Mouse (Mus musculus) stomach, embryonic 14.5 days (tissue): ENCODE data around the gene Gm4924. TPM values are rescaled to one million over a fixed set of nuclear protein-coding genes. Genes with fewer than 3 reads are reported as not detected.
A peak's percentile ranks its signal among the peaks of the same experiment; 100 is the strongest.

ENCODE experiments used
- ATAC-seq: fragments of 200-750 bp; cut with Nextera tagmentation; 2 replicates; pipeline ENCODE4 v1.8.0; 2017; ENCODE audit warnings: low read depth, moderate TSS enrichment; ENCODE audit not compliant: insufficient number of reproducible peaks, insufficient read depth, low FRiP score
- H3K27ac ChIP-seq: fragments of 300-500 bp; sonication (generic); 2 replicates; pipeline ENCODE4 v1.5.1; 2014; ENCODE audit warnings: mild to moderate bottlenecking, low read length, moderate library complexity, mixed read lengths
- H3K27me3 ChIP-seq: fragments of 300-500 bp; sonication (generic); 2 replicates; pipeline ENCODE4 v1.6.1; 2014; ENCODE audit warnings: low read length, control low read depth, mixed read lengths; ENCODE audit not compliant: control insufficient read depth, insufficient read depth
- H3K36me3 ChIP-seq: fragments of 300-500 bp; sonication (generic); 2 replicates; pipeline ENCODE4 v1.6.1; 2014; ENCODE audit warnings: mild to moderate bottlenecking, control low read depth, low read length, moderate library complexity, mixed read lengths; ENCODE audit not compliant: control insufficient read depth, insufficient read depth
- H3K4me1 ChIP-seq: fragments of 300-500 bp; sonication (generic); 2 replicates; pipeline ENCODE4 v1.6.1; 2014; ENCODE audit warnings: low read length, control low read depth, mixed read lengths; ENCODE audit not compliant: control insufficient read depth, insufficient read depth
- H3K4me2 ChIP-seq: fragments of 300-500 bp; sonication (generic); replicated peaks from 2 replicates; pipeline ENCODE4 v1.6.1; 2014; ENCODE audit warnings: low read depth, low read length, control low read depth
- H3K4me3 ChIP-seq: fragments of 300-500 bp; sonication (generic); 2 replicates; pipeline ENCODE4 v1.5.1; 2014; ENCODE audit warnings: low read depth, low read length, control low read depth
- H3K9ac ChIP-seq: fragments of 300-500 bp; sonication (generic); replicated peaks from 2 replicates; pipeline ENCODE4 v1.6.1; 2014; ENCODE audit warnings: low read depth, mild to moderate bottlenecking, control low read depth, low read length, moderate library complexity, mixed read lengths
- H3K9me3 ChIP-seq: fragments of 300-500 bp; sonication (generic); 2 replicates; pipeline ENCODE4 v1.6.1; 2016; ENCODE audit warnings: low read depth, low read length, control low read depth; ENCODE audit not compliant: control insufficient read depth
- WGBS: fragments of 180-500 bp; shearing (Covaris S2); extraction: QIAGEN DNeasy Blood & Tissue Kit; methylation state at CpG from one replicate; pipeline ENCODE4 v1.1.7; 2014; 5-methylcytosine and 5-hydroxymethylcytosine counted together
- polyA plus RNA-seq: library from polyadenylated mRNA; unstranded; fragments of >200 nt; fragmentation: Nextera tagmentation; extraction: Ambion mirVana; gene quantifications from 2 replicates; pipeline ENCODE4 v1.2.1, GENCODE M21; 2014

Gm4924 gene
- polyA plus RNA-seq: 11.1 and 13.4 TPM in 2 replicates

- no peaks in the 10 kb centered on the region for H3K27me3 ChIP-seq
- peak within 1 kb of the TSS; percentile 57 for H3K4me3 ChIP-seq
- H3K4me1 ChIP-seq: no peaks in the 10 kb centered on the region
- H3K27ac ChIP-seq: peak within 1 kb of the TSS; percentile 84
- peak within 1 kb of the TSS; percentile 51 for H3K4me2 ChIP-seq
- peak; percentile 99 for ATAC-seq
- H3K9ac ChIP-seq: peak within 1 kb of the TSS; percentile 50
- WGBS: 4% methylated on average over 34 of the region's 34 CpGs
- no peaks in the 10 kb centered on the region for H3K36me3 ChIP-seq
- H3K9me3 ChIP-seq: peaks cover 5% of the 10 kb centered on the region; the same call in 1 of the 2 replicates
Measured at GRCm38 (mm10) chr10:82354083-82355010, at the start of gene Gm4924. Gene Gm4924 (plus strand): TSS chr10:82354255.

GRCm38 (mm10) chr10:82316482-82316881 lies 37.6 kb upstream of the Gm4924 start, which contains the start of gene 4932415D10Rik:
Gene 4932415D10Rik (minus strand): TSS chr10:82316582.
- no peak for ATAC-seq
- Histone ChIP-seq H3K4me1 (no peaks in the 10 kb centered on the region), H3K4me3 (no peak within 1 kb of the TSS), H3K27me3 (no peaks in the 10 kb centered on the region), H3K4me2 (no peak within 1 kb of the TSS), H3K9me3 (no peaks in the 10 kb centered on the region), H3K9ac (no peak within 1 kb of the TSS), H3K36me3 (no peaks in the 10 kb centered on the region), H3K27ac (no peak within 1 kb of the TSS)
- WGBS: 92% methylated on average over 1 of the region's 1 CpGs

- no peaks in the 10 kb centered on the region for H3K36me3 ChIP-seq
- H3K4me3 ChIP-seq: no peak overlapping the region
- no peak overlapping the region for H3K9ac ChIP-seq
- no peaks in the 10 kb centered on the region for H3K27me3 ChIP-seq
- H3K4me1 ChIP-seq: no peaks in the 10 kb centered on the region
- no peaks in the 10 kb centered on the region for H3K9me3 ChIP-seq
- WGBS: 68% methylated on average over 3 of the region's 3 CpGs
- no peak overlapping the region for H3K27ac ChIP-seq
- no peak for ATAC-seq
- no peak overlapping the region for H3K4me2 ChIP-seq
Measured at GRCm38 (mm10) chr10:82320134-82320533, 33.9 kb upstream of the Gm4924 start.

GRCm38 (mm10) chr10:82329826-82330225 lies 24.2 kb upstream of the Gm4924 start:
- WGBS: 75% methylated on average over 5 of the region's 5 CpGs
- no peaks in the 10 kb centered on the region for H3K4me1 ChIP-seq
- H3K27me3 ChIP-seq: no peaks in the 10 kb centered on the region
- H3K4me3 ChIP-seq: no peak overlapping the region
- H3K9me3 ChIP-seq: no peaks in the 10 kb centered on the region
- H3K4me2 ChIP-seq: no peak overlapping the region
- no peak overlapping the region for H3K27ac ChIP-seq
- no peaks in the 10 kb centered on the region for H3K36me3 ChIP-seq
- ATAC-seq: no peak
- H3K9ac ChIP-seq: no peak overlapping the region

- H3K36me3 ChIP-seq: no peaks in the 10 kb centered on the region
- H3K27ac ChIP-seq: no peak overlapping the region
- no peak overlapping the region for H3K4me3 ChIP-seq
- WGBS: 96% methylated on average over 4 of the region's 4 CpGs
- H3K4me2 ChIP-seq: no peak overlapping the region
- H3K9me3 ChIP-seq: peaks cover 5% of the 10 kb centered on the region; the same call in 1 of the 2 replicates
- H3K27me3 ChIP-seq: no peaks in the 10 kb centered on the region
- no peaks in the 10 kb centered on the region for H3K4me1 ChIP-seq
- ATAC-seq: no peak
- no peak overlapping the region for H3K9ac ChIP-seq
Measured at GRCm38 (mm10) chr10:82355401-82355800, 1.3 kb downstream of the Gm4924 start.

- H3K4me3 ChIP-seq: no peak overlapping the region
- H3K4me1 ChIP-seq: no peaks in the 10 kb centered on the region
- no peak overlapping the region for H3K27ac ChIP-seq
- no peak overlapping the region for H3K9ac ChIP-seq
- H3K36me3 ChIP-seq: no peaks in the 10 kb centered on the region
- H3K4me2 ChIP-seq: no peak overlapping the region
- H3K27me3 ChIP-seq: no peaks in the 10 kb centered on the region
- no peak for ATAC-seq
- 87% methylated on average over 9 of the region's 9 CpGs for WGBS
- H3K9me3 ChIP-seq: peaks cover 20% of the 10 kb centered on the region; the same call in 1 of the 2 replicates
Measured at GRCm38 (mm10) chr10:82361911-82362310, 7.9 kb downstream of the Gm4924 start.

- H3K9ac ChIP-seq: no peak overlapping the region
- H3K9me3 ChIP-seq: peaks cover 20% of the 10 kb centered on the region
- H3K4me2 ChIP-seq: no peak overlapping the region
- H3K27me3 ChIP-seq: no peaks in the 10 kb centered on the region
- no peak for ATAC-seq
- no peak overlapping the region for H3K27ac ChIP-seq
- H3K4me3 ChIP-seq: no peak overlapping the region
- no peaks in the 10 kb centered on the region for H3K36me3 ChIP-seq
- WGBS: 100% methylated on average over 1 of the region's 1 CpGs
- no peaks in the 10 kb centered on the region for H3K4me1 ChIP-seq
Measured at GRCm38 (mm10) chr10:82382992-82383391, 28.9 kb downstream of the Gm4924 start.

GRCm38 (mm10) chr10:82409511-82409910 lies 55.5 kb downstream of the Gm4924 start:
- no peak for ATAC-seq

More at GRCm38 (mm10) chr10:82409511-82409910, 55.5 kb downstream of the Gm4924 start:
- H3K4me2 ChIP-seq: no peak overlapping the region
- no peaks in the 10 kb centered on the region for H3K27me3 ChIP-seq
- H3K36me3 ChIP-seq: no peaks in the 10 kb centered on the region
- no peaks in the 10 kb centered on the region for H3K4me1 ChIP-seq
- H3K9ac ChIP-seq: no peak overlapping the region
- peaks cover 5% of the 10 kb centered on the region; the same call in 1 of the 2 replicates for H3K9me3 ChIP-seq
- H3K27ac ChIP-seq: no peak overlapping the region
- 70% methylated on average over 1 of the region's 1 CpGs for WGBS
- no peak overlapping the region for H3K4me3 ChIP-seq
